Mouse (Mus musculus) midbrain, embryonic 15.5 days (tissue): ENCODE results near the gene Rhbdf2. TPM values are rescaled to one million over a fixed set of nuclear protein-coding genes. Genes with fewer than 3 reads are reported as not detected.
A peak's percentile ranks its signal among the peaks of the same experiment; 100 is the strongest.
"Not testable (repeated sequence)": the region's sequence is repeated elsewhere in the genome, so short reads cannot be mapped to it uniquely, and the experiment has no call there.

Source experiments
- ATAC-seq: fragments of 200-750 bp; cut with Nextera tagmentation; replicated peaks from 2 replicates; pipeline ENCODE4 v1.8.0; 2017; ENCODE audit warnings: moderate TSS enrichment
- H3K27ac ChIP-seq: fragments of 300-500 bp; sonication (generic); 2 replicates; pipeline ENCODE4 v1.5.1; 2015; ENCODE audit warnings: mild to moderate bottlenecking, inconsistent platforms
- H3K27me3 ChIP-seq: fragments of 300-500 bp; sonication (generic); replicated peaks from 2 replicates; pipeline ENCODE4 v1.6.1; 2015; ENCODE audit warnings: inconsistent platforms
- H3K36me3 ChIP-seq: fragments of 300-500 bp; sonication (generic); replicated peaks from 2 replicates; pipeline ENCODE4 v1.6.1; 2015; ENCODE audit warnings: inconsistent platforms
- H3K4me1 ChIP-seq: fragments of 300-500 bp; sonication (generic); 2 replicates; pipeline ENCODE4 v1.6.1; 2015; ENCODE audit warnings: inconsistent platforms
- H3K4me2 ChIP-seq: fragments of 300-500 bp; sonication (generic); 2 replicates; pipeline ENCODE4 v1.6.1; 2015; ENCODE audit warnings: inconsistent platforms, mild to moderate bottlenecking, moderate library complexity
- H3K4me3 ChIP-seq: fragments of 300-500 bp; sonication (generic); 2 replicates; pipeline ENCODE4 v1.5.1; 2015; ENCODE audit warnings: mild to moderate bottlenecking, inconsistent platforms
- H3K9ac ChIP-seq: fragments of 300-500 bp; sonication (generic); 2 replicates; pipeline ENCODE4 v1.6.1; 2015; ENCODE audit warnings: mild to moderate bottlenecking, inconsistent platforms
- H3K9me3 ChIP-seq: fragments of 300-500 bp; sonication (generic); 2 replicates; pipeline ENCODE4 v1.6.1; 2016; ENCODE audit warnings: inconsistent platforms
- WGBS: fragments of 180-500 bp; shearing (Covaris S2); methylation state at CpG from one replicate; pipeline ENCODE4 v1.1.7; 2015; ENCODE audit warnings: mixed read lengths; 5-methylcytosine and 5-hydroxymethylcytosine counted together
- polyA plus RNA-seq: library from polyadenylated mRNA; unstranded; fragments of >200 nt; fragmentation: Nextera tagmentation; extraction: Ambion mirVana; gene quantifications from 2 replicates; pipeline ENCODE4 v1.2.1, GENCODE M21; 2015

Rhbdf2 gene
- polyA plus RNA-seq, 1 experiment from 2014 or later: 0.83 TPM

GRCm38 (mm10) chr11:116669316-116669715 is 42.5 kb upstream of the Rhbdf2 start:
- Histone ChIP-seq H3K4me3 (no peak overlapping the region), H3K9ac (no peak overlapping the region), H3K27me3 (no peaks in the 10 kb centered on the region), H3K4me1 (peaks cover 30% of the 10 kb centered on the region), H3K4me2 (no peak overlapping the region), H3K27ac (no peak overlapping the region), H3K36me3 (peaks cover 10% of the 10 kb centered on the region; the same call in 1 of the 2 replicates), H3K9me3 (no peaks in the 10 kb centered on the region)
- WGBS: 43% methylated on average over 5 of the region's 5 CpGs
- no peak for ATAC-seq

GRCm38 (mm10) chr11:116668839-116669238 is 42.0 kb upstream of the Rhbdf2 start:
- Histone ChIP-seq H3K4me2 (no peak overlapping the region), H3K27me3 (no peaks in the 10 kb centered on the region), H3K9ac (no peak overlapping the region), H3K4me1 (peaks cover 35% of the 10 kb centered on the region), H3K36me3 (peaks cover 6% of the 10 kb centered on the region; the same call in 1 of the 2 replicates), H3K9me3 (no peaks in the 10 kb centered on the region), H3K27ac (no peak overlapping the region), H3K4me3 (no peak overlapping the region)
- no peak for ATAC-seq
- WGBS: 40% methylated on average over 7 of the region's 7 CpGs

- Histone ChIP-seq H3K27me3 (no peaks in the 10 kb centered on the region), H3K4me2 (no peak overlapping the region), H3K27ac (no peak overlapping the region), H3K4me3 (no peak overlapping the region), H3K9me3 (no peaks in the 10 kb centered on the region), H3K4me1 (peaks cover 38% of the 10 kb centered on the region), H3K36me3 (peaks cover 2% of the 10 kb centered on the region; the same call in 1 of the 2 replicates), H3K9ac (no peak overlapping the region)
- ATAC-seq: no peak
- WGBS: 79% methylated on average over 10 of the region's 10 CpGs
These were observed 41.6 kb upstream of the Rhbdf2 start for GRCm38 (mm10) chr11:116668381-116668825.

GRCm38 (mm10) chr11:116667930-116668329 is 41.1 kb upstream of the Rhbdf2 start:
- H3K4me2 ChIP-seq: no peak overlapping the region
- H3K4me1 ChIP-seq: peaks cover 38% of the 10 kb centered on the region
- ATAC-seq: no peak
- H3K27ac ChIP-seq: no peak overlapping the region
- no peak overlapping the region for H3K9ac ChIP-seq
- WGBS: 86% methylated on average over 8 of the region's 8 CpGs
- no peaks in the 10 kb centered on the region for H3K36me3 ChIP-seq
- H3K27me3 ChIP-seq: no peaks in the 10 kb centered on the region
- H3K4me3 ChIP-seq: no peak overlapping the region
- no peaks in the 10 kb centered on the region for H3K9me3 ChIP-seq

- peaks cover 38% of the 10 kb centered on the region for H3K4me1 ChIP-seq
- H3K27me3 ChIP-seq, H3K4me2 ChIP-seq, H3K27ac ChIP-seq, H3K4me3 ChIP-seq, H3K9ac ChIP-seq, H3K9me3 ChIP-seq, ATAC-seq, H3K36me3 ChIP-seq: not testable (repeated sequence)
- WGBS: 86% methylated on average over 5 of the region's 5 CpGs
These were observed 40.2 kb upstream of the Rhbdf2 start for GRCm38 (mm10) chr11:116667012-116667411.

GRCm38 (mm10) chr11:116666566-116666965 is 39.7 kb upstream of the Rhbdf2 start:
- Histone ChIP-seq H3K9me3 (no peaks in the 10 kb centered on the region), H3K4me3 (no peak overlapping the region), H3K9ac (no peak overlapping the region), H3K27ac (no peak overlapping the region), H3K27me3 (no peaks in the 10 kb centered on the region), H3K36me3 (no peaks in the 10 kb centered on the region), H3K4me2 (no peak overlapping the region), H3K4me1 (peaks cover 42% of the 10 kb centered on the region)
- no peak for ATAC-seq
- 82% methylated on average over 9 of the region's 9 CpGs for WGBS

- Histone ChIP-seq H3K4me1 (peaks cover 45% of the 10 kb centered on the region), H3K9ac (no peak overlapping the region), H3K36me3 (no peaks in the 10 kb centered on the region), H3K27me3 (no peaks in the 10 kb centered on the region), H3K9me3 (no peaks in the 10 kb centered on the region), H3K27ac (no peak overlapping the region), H3K4me2 (no peak overlapping the region), H3K4me3 (no peak overlapping the region)
- no peak for ATAC-seq
- 75% methylated on average over 10 of the region's 10 CpGs for WGBS
These were observed 38.5 kb upstream of the Rhbdf2 start for GRCm38 (mm10) chr11:116665289-116665688.

- 45% methylated on average over 8 of the region's 8 CpGs for WGBS
- no peaks in the 10 kb centered on the region for H3K36me3 ChIP-seq
- peak overlapping the region; percentile 30; the same call in 1 of the 2 replicates for H3K4me2 ChIP-seq
- peaks cover 59% of the 10 kb centered on the region for H3K4me1 ChIP-seq
- no peak for ATAC-seq
- peak overlapping the region; percentile 75 for H3K27ac ChIP-seq
- no peaks in the 10 kb centered on the region for H3K27me3 ChIP-seq
- H3K9ac ChIP-seq: peak overlapping the region; percentile 16; the same call in 1 of the 2 replicates
- no peak overlapping the region for H3K4me3 ChIP-seq
- no peaks in the 10 kb centered on the region for H3K9me3 ChIP-seq
These were observed 35.1 kb upstream of the Rhbdf2 start for GRCm38 (mm10) chr11:116661948-116662377.

- peak overlapping the region; percentile 30 for H3K4me2 ChIP-seq
- H3K4me1 ChIP-seq: peaks cover 62% of the 10 kb centered on the region
- WGBS: 10% methylated on average over 13 of the region's 13 CpGs
- peak overlapping the region; percentile 75 for H3K27ac ChIP-seq
- no peaks in the 10 kb centered on the region for H3K9me3 ChIP-seq
- H3K4me3 ChIP-seq: no peak overlapping the region
- peak; percentile 55 for ATAC-seq
- no peaks in the 10 kb centered on the region for H3K27me3 ChIP-seq
- H3K9ac ChIP-seq: peak overlapping the region; percentile 16
- no peaks in the 10 kb centered on the region for H3K36me3 ChIP-seq
These were observed 34.6 kb upstream of the Rhbdf2 start for GRCm38 (mm10) chr11:116661291-116661947.

- Histone ChIP-seq H3K4me2 (no peak overlapping the region), H3K36me3 (no peaks in the 10 kb centered on the region), H3K4me3 (no peak overlapping the region), H3K4me1 (peaks cover 64% of the 10 kb centered on the region), H3K9ac (no peak overlapping the region), H3K9me3 (no peaks in the 10 kb centered on the region), H3K27me3 (no peaks in the 10 kb centered on the region), H3K27ac (peak overlapping the region; percentile 75)
- 68% methylated on average over 9 of the region's 9 CpGs for WGBS
- ATAC-seq: no peak
These were observed 33.4 kb upstream of the Rhbdf2 start for GRCm38 (mm10) chr11:116660181-116660580.

GRCm38 (mm10) chr11:116659027-116659621 is 32.3 kb upstream of the Rhbdf2 start:
- Histone ChIP-seq H3K27me3 (no peaks in the 10 kb centered on the region), H3K4me1 (peaks cover 64% of the 10 kb centered on the region), H3K27ac (no peak overlapping the region), H3K4me3 (no peak overlapping the region), H3K4me2 (no peak overlapping the region), H3K36me3 (no peaks in the 10 kb centered on the region), H3K9ac (no peak overlapping the region), H3K9me3 (no peaks in the 10 kb centered on the region)
- WGBS: 87% methylated on average over 15 of the region's 15 CpGs
- no peak for ATAC-seq

- H3K4me3 ChIP-seq: no peak overlapping the region
- ATAC-seq: no peak
- H3K27ac ChIP-seq: no peak overlapping the region
- H3K36me3 ChIP-seq: no peaks in the 10 kb centered on the region
- no peaks in the 10 kb centered on the region for H3K27me3 ChIP-seq
- peaks cover 61% of the 10 kb centered on the region for H3K4me1 ChIP-seq
- H3K9me3 ChIP-seq: no peaks in the 10 kb centered on the region
- H3K9ac ChIP-seq: no peak overlapping the region
- 49% methylated on average over 10 of the region's 10 CpGs for WGBS
- H3K4me2 ChIP-seq: no peak overlapping the region; the same call in 1 of the 2 replicates
These were observed 31.4 kb upstream of the Rhbdf2 start for GRCm38 (mm10) chr11:116658238-116658637.
